Mouse (Mus musculus) midbrain, embryonic 14.5 days (tissue): ENCODE measurements around the gene Pank3. TPM values are rescaled to one million over a fixed set of nuclear protein-coding genes. Genes with fewer than 3 reads are reported as not detected.

Experiments used
- microRNA counts: library from miRNA; unstranded; fragments of <30 nt; microRNA quantifications from one replicate; lab custom pipeline; 2016
- microRNA-seq: library from miRNA; unstranded; fragments of <30 nt; microRNA quantifications from one replicate; pipeline ENCODE4, GENCODE M21; 2016
- polyA plus RNA-seq: library from polyadenylated mRNA; unstranded; fragments of >200 nt; fragmentation: Nextera tagmentation; extraction: Ambion mirVana; gene quantifications from 2 replicates; pipeline ENCODE4 v1.2.1, GENCODE M21; 2014

Gene Pank3
- polyA plus RNA-seq, 1 experiment from 2014 or later: 36.8 TPM

MicroRNAs within 50 kb of the gene (microRNA counts, 519-probe panel; counts per million panel counts)
- 7,285 counts per million, percentile 92 among the panel's probes with 10 or more counts for microRNA mmu-miR-103 (lab: Ali Mortazavi, UCI)

Small RNA genes lying within 50 kb of the gene (microRNA-seq; reads per million reads assigned to microRNA genes)
- gene Mir103-1: 12.1 reads per million, percentile 36 among the genes with 10 or more reads in this experiment

Other genes with a start within 250 kb of the Pank3 start
- gene Fbll1, start 29.4 kb downstream of the Pank3 start, polyA plus RNA-seq: 24.7 and 34.8 TPM in 2 replicates
- 72.0 and 73.1 TPM in 2 replicates for gene Rars, start 65.0 kb downstream of the Pank3 start, polyA plus RNA-seq
- gene Wwc1, start 211.0 kb downstream of the Pank3 start, polyA plus RNA-seq: 8.8 and 10.3 TPM in 2 replicates